Mouse (Mus musculus): ENCODE results near the gene Fam155a.

GRCm38 (mm10) chr8:9182461-9182860 lies 588.5 kb downstream of the Fam155a start:
- TF ChIP-seq POLR2A (IDR thresholded peaks at IDR 0.05; ENCODE audit: low read depth, low read length) (no peak), CTCF (IDR thresholded peaks at IDR 0.05; ENCODE audit: borderline replicate concordance, insufficient read depth, low read length) (no peak)

All from embryonic fibroblast, embryonic 13.5 days (primary cell).